Mouse (Mus musculus) myocyte (in vitro differentiated cells): ENCODE results near the gene Rnaseh2a. TPM values are rescaled to one million over a fixed set of nuclear protein-coding genes. Genes with fewer than 3 reads are reported as not detected.

ENCODE experiments used
- H3K27me3 ChIP-seq: one replicate; pipeline ENCODE4 v1.6.1; 2011; ENCODE audit not compliant: control insufficient read depth, insufficient read depth, insufficient read length
- H3K36me3 ChIP-seq: one replicate; pipeline ENCODE4 v1.6.1; 2011; ENCODE audit not compliant: control insufficient read depth, insufficient read depth
- H3K4me2 ChIP-seq: one replicate; pipeline ENCODE4 v1.6.1; 2011; ENCODE audit warnings: low read depth, control low read depth
- H3K4me3 ChIP-seq: one replicate; pipeline ENCODE4 v1.5.1; 2011; ENCODE audit warnings: mild to moderate bottlenecking, control low read depth, moderate library complexity
- H3K79me2 ChIP-seq: one replicate; pipeline ENCODE4 v1.6.1; 2011; ENCODE audit not compliant: control insufficient read depth, insufficient read depth
- H3ac ChIP-seq: one replicate; pipeline ENCODE4 v1.6.1; 2011; ENCODE audit not compliant: control insufficient read depth, insufficient read length
- CEBPB ChIP-seq: IDR thresholded peaks from 2 replicates; pipeline ENCODE4 v1.6.1; 2011; ENCODE audit warnings: mild to moderate bottlenecking, moderate library complexity; ENCODE audit not compliant: poor library complexity, insufficient read depth, severe bottlenecking
- E2F4 ChIP-seq: IDR thresholded peaks from one replicate; pipeline ENCODE4 v1.6.1; 2011; ENCODE audit warnings: mild to moderate bottlenecking, control low read depth, moderate library complexity; ENCODE audit not compliant: insufficient read depth
- MAX ChIP-seq: IDR thresholded peaks from one replicate; pipeline ENCODE4 v1.6.1; 2011; ENCODE audit warnings: low read depth, mild to moderate bottlenecking, control low read depth
- MYOD1 ChIP-seq, 3 experiments: IDR thresholded peaks; one replicate each; pipeline ENCODE4 v1.6.1; 2011; ENCODE audit warnings: control low read depth in 2 of 3, low read depth in 2 of 3, mild to moderate bottlenecking in 2 of 3, moderate library complexity in 1 of 3; ENCODE audit not compliant: insufficient read length in 2 of 3, control insufficient read depth in 1 of 3
- MYOG ChIP-seq, 3 experiments: IDR thresholded peaks; one replicate each; pipeline ENCODE4 v1.6.1; 2011; ENCODE audit warnings: control low read depth in 2 of 3, low read depth in 2 of 3, mild to moderate bottlenecking in 2 of 3; ENCODE audit not compliant: insufficient read length in 2 of 3, control insufficient read depth in 1 of 3, insufficient read depth in 1 of 3
- POLR2A ChIP-seq: IDR thresholded peaks from one replicate; pipeline ENCODE4 v1.6.1; 2011; ENCODE audit warnings: low read depth, mild to moderate bottlenecking, control low read depth, moderate library complexity; ENCODE audit not compliant: insufficient read length
- POLR2AphosphoS2 ChIP-seq: IDR thresholded peaks from one replicate; pipeline ENCODE4 v1.6.1; 2011; ENCODE audit warnings: low read depth, control low read depth; ENCODE audit not compliant: insufficient read length
- REST ChIP-seq: IDR thresholded peaks from one replicate; pipeline ENCODE4 v1.6.1; 2011; ENCODE audit warnings: mild to moderate bottlenecking, control low read depth, moderate library complexity; ENCODE audit not compliant: insufficient read depth, insufficient read length
- SRF ChIP-seq: IDR thresholded peaks from one replicate; pipeline ENCODE4 v1.6.1; 2011; ENCODE audit warnings: low read depth; ENCODE audit not compliant: control insufficient read depth, insufficient read length
- TCF12 ChIP-seq: IDR thresholded peaks from one replicate; pipeline ENCODE4 v1.6.1; 2011; ENCODE audit warnings: mild to moderate bottlenecking, control low read depth; ENCODE audit not compliant: poor library complexity, insufficient read depth, severe bottlenecking
- TCF3 ChIP-seq: IDR thresholded peaks from one replicate; pipeline ENCODE4 v1.6.1; 2011; ENCODE audit warnings: low read depth, control low read depth; ENCODE audit not compliant: insufficient read length
- USF1 ChIP-seq: IDR thresholded peaks from one replicate; pipeline ENCODE4 v1.6.1; 2011; ENCODE audit warnings: low read depth, mild to moderate bottlenecking, control low read depth, moderate library complexity
- polyA plus RNA-seq: library from polyadenylated mRNA; unstranded; fragments of >200 nt; fragmentation: generic; extraction: Trizol; gene quantifications from one replicate; pipeline ENCODE4 v1.2.1, GENCODE M21; 2012; ENCODE audit warnings: missing spikeins

The Rnaseh2a gene
- polyA plus RNA-seq, 1 experiment = 74.1 TPM

DNA sequence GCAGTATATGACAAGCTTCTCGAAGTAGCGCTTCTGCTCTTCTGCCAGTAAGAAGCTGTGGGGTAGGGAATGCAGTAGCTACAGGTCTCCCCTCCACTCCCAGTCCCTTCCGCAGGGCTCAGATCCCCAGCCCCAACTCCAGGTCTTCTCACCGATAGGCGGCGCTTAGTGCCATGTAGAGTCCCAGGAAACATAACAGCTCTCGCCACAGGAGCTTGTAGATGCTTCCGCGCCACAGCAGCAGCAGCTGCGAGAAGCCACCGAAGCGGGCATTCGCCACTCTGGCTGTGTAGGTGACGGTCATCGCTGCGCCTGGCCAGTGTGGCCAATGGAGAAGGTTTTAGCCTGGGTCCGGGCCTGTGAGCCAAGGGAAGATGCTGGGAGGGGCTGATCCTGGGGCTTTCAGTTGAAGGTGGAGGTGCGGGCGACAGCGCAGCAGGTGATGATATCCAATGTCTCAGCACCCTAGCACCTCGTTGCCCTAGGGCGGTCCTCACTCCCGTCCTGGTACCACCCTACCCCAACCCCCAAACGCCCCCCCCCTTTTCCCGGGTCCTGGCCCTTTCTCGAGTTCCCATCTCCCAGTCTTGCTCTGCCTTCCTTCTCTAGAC lies 43.8 kb upstream of the Rnaseh2a start:
- TF ChIP-seq E2F4 (no peak), MYOG (IDR thresholded peaks at IDR 0.05; ENCODE audit: control insufficient read depth in 1 of 3, insufficient read depth in 1 of 3, insufficient read length in 2 of 3, low read depth in 2 of 3) (peak in 1 of 3 experiments; percentile 16), SRF (no peak), USF1 (no peak)
- Histone ChIP-seq H3K36me3 (no peaks in the 10 kb centered on the region), H3K4me3 (no peak overlapping the region), H3ac (no peak overlapping the region), H3K79me2 (no peaks in the 10 kb centered on the region), H3K27me3 (peaks cover 14% of the 10 kb centered on the region), H3K4me2 (peak overlapping the region; percentile 38)

DNA sequence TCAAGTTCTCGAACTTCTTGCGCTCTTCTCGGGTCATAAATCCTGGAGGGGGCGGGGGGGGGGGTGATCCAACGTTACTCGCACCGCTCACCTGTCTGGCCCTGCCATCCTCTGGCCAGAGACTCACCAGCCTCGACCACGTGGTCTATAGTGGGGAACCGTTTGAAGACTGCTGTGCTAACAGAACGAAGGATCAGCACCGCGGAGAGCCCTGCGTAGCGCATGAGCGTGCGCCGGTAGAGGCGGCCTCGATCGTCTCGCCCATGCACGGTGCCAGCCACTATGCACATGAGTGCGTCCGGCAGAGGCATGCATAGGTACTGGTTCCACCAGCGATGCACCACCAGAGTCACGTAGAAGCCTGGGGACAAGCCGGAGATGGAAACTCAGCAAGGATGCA lies 41.7 kb upstream of the Rnaseh2a start:
- H3K4me2 ChIP-seq = no peak overlapping the region

DNA sequence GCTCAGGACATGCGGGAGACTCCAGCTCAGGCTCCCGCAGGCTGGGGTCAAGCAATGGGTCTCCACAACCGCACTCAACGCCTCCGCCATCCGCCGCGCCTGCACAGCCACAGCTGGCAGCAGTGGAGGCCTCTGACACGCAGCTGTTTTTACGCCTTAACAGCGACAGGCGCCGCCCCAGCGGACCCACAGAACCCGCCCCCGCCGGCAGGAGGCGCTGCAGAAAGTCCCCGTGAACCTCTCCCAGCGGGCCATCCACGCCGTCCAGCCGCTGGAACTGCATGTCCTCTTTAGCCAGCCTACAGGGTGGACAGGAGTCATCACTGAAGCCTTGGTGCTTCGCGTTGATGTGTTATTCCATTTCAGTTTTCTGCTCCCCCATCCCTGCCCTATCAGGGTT lies 38.1 kb upstream of the Rnaseh2a start:
- Histone ChIP-seq H3K27me3 (peaks cover 9% of the 10 kb centered on the region), H3K4me2 (no peak overlapping the region), H3K4me3 (no peak overlapping the region), H3K36me3 (no peaks in the 10 kb centered on the region), H3K79me2 (no peaks in the 10 kb centered on the region), H3ac (no peak overlapping the region)
- no peak for TF ChIP-seq CEBPB
- TF ChIP-seq POLR2A = no peak
- TF ChIP-seq TCF12 = no peak
- TF ChIP-seq POLR2AphosphoS2 = no peak
- no peak for TF ChIP-seq MYOD1 (IDR thresholded peaks at IDR 0.05; ENCODE audit: control insufficient read depth in 1 of 3, insufficient read length in 2 of 3, low read depth in 2 of 3)
- TF ChIP-seq MAX = no peak

More for the DNA sequence above, 41.7 kb upstream of the Rnaseh2a start:
- Histone ChIP-seq H3K27me3 (peaks cover 14% of the 10 kb centered on the region), H3K4me3 (no peak overlapping the region), H3K79me2 (no peaks in the 10 kb centered on the region), H3K36me3 (no peaks in the 10 kb centered on the region), H3ac (no peak overlapping the region)
- TF ChIP-seq POLR2AphosphoS2 = no peak
- TF ChIP-seq MYOG (IDR thresholded peaks at IDR 0.05; ENCODE audit: control insufficient read depth in 1 of 3, insufficient read depth in 1 of 3, insufficient read length in 2 of 3, low read depth in 2 of 3) = no peak
- TF ChIP-seq TCF12 = no peak
- TF ChIP-seq SRF = no peak
- TF ChIP-seq POLR2A = no peak
- TF ChIP-seq REST = no peak
- TF ChIP-seq TCF3 = no peak
- TF ChIP-seq MYOD1 (IDR thresholded peaks at IDR 0.05; ENCODE audit: control insufficient read depth in 1 of 3, insufficient read length in 2 of 3, low read depth in 2 of 3) = no peak
- TF ChIP-seq MAX = no peak
- no peak for TF ChIP-seq CEBPB
- no peak for TF ChIP-seq USF1
- TF ChIP-seq E2F4 = no peak

DNA sequence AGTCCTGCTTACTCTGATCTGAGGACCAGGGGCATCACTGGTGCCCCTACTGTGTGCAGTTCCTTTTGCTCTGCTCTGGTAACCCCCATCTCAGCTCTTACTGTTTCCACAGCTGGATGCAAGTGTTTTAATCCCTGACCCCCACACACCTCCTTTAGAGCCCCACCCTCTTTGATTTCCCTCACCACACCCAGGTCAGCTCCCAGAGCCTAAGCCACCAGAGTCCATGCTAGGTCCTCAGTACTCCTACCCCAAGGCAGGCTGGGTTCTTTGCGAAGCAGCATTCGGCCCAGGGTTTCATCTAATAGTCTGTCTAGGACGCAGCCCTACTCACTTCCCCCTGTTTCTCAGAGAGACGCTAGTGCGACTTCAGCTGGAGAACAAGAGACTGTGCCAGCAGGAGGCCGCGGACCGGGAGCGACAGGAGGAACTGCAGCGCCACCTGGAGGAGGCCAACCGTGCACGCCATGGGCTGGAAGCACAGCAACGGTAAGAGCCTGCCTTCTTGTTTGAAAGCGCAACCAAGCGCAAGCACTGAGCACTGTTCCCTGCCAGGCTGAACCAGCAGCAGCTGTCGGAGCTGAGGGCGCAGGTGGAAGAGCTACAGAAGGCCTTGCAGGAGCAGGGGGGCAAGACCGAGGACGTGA lies 28.2 kb upstream of the Rnaseh2a start:
- no peaks in the 10 kb centered on the region for H3K27me3 ChIP-seq
- no peaks in the 10 kb centered on the region for H3K36me3 ChIP-seq
- no peaks in the 10 kb centered on the region for H3K79me2 ChIP-seq
- peak overlapping the region; percentile 51 for H3K4me2 ChIP-seq
- TF ChIP-seq E2F4 (no peak), MYOG (IDR thresholded peaks at IDR 0.05; ENCODE audit: control insufficient read depth in 1 of 3, insufficient read depth in 1 of 3, insufficient read length in 2 of 3, low read depth in 2 of 3) (peak in 2 of 3 experiments; percentile 66 to 77), TCF12 (no peak), POLR2A (no peak), MAX (no peak), REST (no peak), TCF3 (no peak), MYOD1 (IDR thresholded peaks at IDR 0.05; ENCODE audit: control insufficient read depth in 1 of 3, insufficient read length in 2 of 3, low read depth in 2 of 3) (peak in 1 of 3 experiments; percentile 69), SRF (peak; percentile 53), POLR2AphosphoS2 (no peak), CEBPB (no peak), USF1 (no peak)
- H3ac ChIP-seq = no peak overlapping the region
- H3K4me3 ChIP-seq = no peak overlapping the region

DNA sequence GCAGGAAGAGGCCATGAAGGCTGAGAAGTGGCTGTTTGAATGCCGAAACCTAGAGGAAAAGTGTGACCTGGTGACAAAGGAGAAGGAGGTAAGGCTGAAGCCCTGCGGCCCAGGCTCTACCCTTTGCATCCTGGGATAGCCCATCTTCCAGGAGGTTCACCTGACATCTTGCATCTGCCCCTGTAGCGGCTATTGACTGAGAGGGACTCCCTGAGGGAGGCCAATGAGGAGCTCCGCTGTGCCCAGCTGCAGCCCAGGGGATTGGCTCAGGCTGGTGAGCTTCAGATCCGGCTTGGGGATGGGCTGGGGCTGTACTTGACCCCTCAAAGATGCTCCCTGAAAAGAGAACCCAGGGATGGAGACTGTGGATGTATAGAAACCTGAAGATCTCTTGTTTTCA lies 27.4 kb upstream of the Rnaseh2a start:
- Histone ChIP-seq H3K27me3 (no peaks in the 10 kb centered on the region), H3K36me3 (no peaks in the 10 kb centered on the region), H3K4me2 (no peak overlapping the region), H3ac (no peak overlapping the region), H3K79me2 (no peaks in the 10 kb centered on the region), H3K4me3 (no peak overlapping the region)
- TF ChIP-seq E2F4 (no peak), USF1 (no peak), SRF (no peak), POLR2AphosphoS2 (no peak), MYOD1 (IDR thresholded peaks at IDR 0.05; ENCODE audit: control insufficient read depth in 1 of 3, insufficient read length in 2 of 3, low read depth in 2 of 3) (no peak), POLR2A (no peak), TCF12 (no peak), TCF3 (no peak), MYOG (IDR thresholded peaks at IDR 0.05; ENCODE audit: control insufficient read depth in 1 of 3, insufficient read depth in 1 of 3, insufficient read length in 2 of 3, low read depth in 2 of 3) (no peak), MAX (no peak), CEBPB (no peak), REST (no peak)
